Mouse (Mus musculus) kidney, postnatal 0 days (tissue): ENCODE data around the gene Ly6g6d. TPM values are rescaled to one million over a fixed set of nuclear protein-coding genes. Genes with fewer than 3 reads are reported as not detected.

Experiments used
- ATAC-seq: fragments of 200-750 bp; cut with Nextera tagmentation; replicated peaks from 2 replicates; pipeline ENCODE4 v1.8.0; 2017; ENCODE audit warnings: low read depth, moderate number of reproducible peaks, moderate TSS enrichment, moderate library complexity; ENCODE audit not compliant: low FRiP score
- DNase-seq: peaks from one replicate; pipeline ENCODE4 v3.0.0-alpha.2; 2016; ENCODE audit warnings: low spot score
- H3K27ac ChIP-seq: fragments of 300-500 bp; sonication (generic); 2 replicates; pipeline ENCODE4 v1.5.1; 2014; ENCODE audit warnings: mild to moderate bottlenecking
- H3K27me3 ChIP-seq: fragments of 300-500 bp; sonication (generic); 2 replicates; pipeline ENCODE4 v1.6.1; 2014; ENCODE audit warnings: low read length, mixed read lengths; ENCODE audit not compliant: insufficient read depth
- H3K36me3 ChIP-seq: fragments of 300-500 bp; sonication (generic); 2 replicates; pipeline ENCODE4 v1.6.1; 2014; ENCODE audit warnings: low read length, mixed read lengths; ENCODE audit not compliant: insufficient read depth
- H3K4me1 ChIP-seq: fragments of 300-500 bp; sonication (generic); replicated peaks from 2 replicates; pipeline ENCODE4 v1.6.1; 2014; ENCODE audit warnings: antibody characterized with exemption, low read length, mixed read lengths; ENCODE audit not compliant: insufficient read depth
- H3K4me2 ChIP-seq: fragments of 300-500 bp; sonication (generic); 2 replicates; pipeline ENCODE4 v1.6.1; 2014; ENCODE audit warnings: mild to moderate bottlenecking, low read length, moderate library complexity, mixed read lengths
- H3K4me3 ChIP-seq: fragments of 300-500 bp; sonication (generic); replicated peaks from 2 replicates; pipeline ENCODE4 v1.5.1; 2014; ENCODE audit warnings: low read depth, low read length
- H3K9ac ChIP-seq: fragments of 300-500 bp; sonication (generic); 2 replicates; pipeline ENCODE4 v1.6.1; 2014; ENCODE audit warnings: low read depth, low read length
- H3K9me3 ChIP-seq: fragments of 300-500 bp; sonication (generic); replicated peaks from 2 replicates; pipeline ENCODE4 v1.6.1; 2016; ENCODE audit warnings: low read length, inconsistent platforms, mixed read lengths
- CTCF ChIP-seq: IDR thresholded peaks from 2 replicates; pipeline ENCODE4 v1.5.1; 2016; ENCODE audit warnings: antibody characterized with exemption, low read depth, mild to moderate bottlenecking, moderate library complexity
- whole genome bisulfite sequencing: fragments of 180-500 bp; shearing (Covaris S2); extraction: QIAGEN DNeasy Blood & Tissue Kit; methylation state at CpG from one replicate; pipeline ENCODE4 v1.1.7; 2014; 5-methylcytosine and 5-hydroxymethylcytosine counted together
- polyA plus RNA-seq: library from polyadenylated mRNA; unstranded; fragments of >200 nt; fragmentation: Nextera tagmentation; extraction: Ambion mirVana; gene quantifications from 2 replicates; pipeline ENCODE4 v1.2.1, GENCODE M21; 2015

Gene Ly6g6d
- polyA plus RNA-seq, 1 experiment from 2014 or later, result 7.6 TPM

GRCm38 (mm10) chr17:35101161-35101560 is 23.3 kb upstream of the Ly6g6d start:
- Histone ChIP-seq H3K4me2 (no peak overlapping the region), H3K9ac (no peak overlapping the region), H3K9me3 (no peaks in the 10 kb centered on the region), H3K27me3 (no peaks in the 10 kb centered on the region), H3K36me3 (peaks cover 59% of the 10 kb centered on the region), H3K4me1 (peaks cover 11% of the 10 kb centered on the region; the same call in 1 of the 2 replicates), H3K27ac (no peak overlapping the region), H3K4me3 (no peak overlapping the region)
- TF ChIP-seq CTCF, result no peak
- ATAC-seq, result no peak
- DNase-seq, result no peak
- WGBS, result 64% methylated on average over 11 of the region's 11 CpGs

GRCm38 (mm10) chr17:35100196-35100765 is 22.4 kb upstream of the Ly6g6d start:
- Histone ChIP-seq H3K4me2 (no peak overlapping the region), H3K36me3 (peaks cover 61% of the 10 kb centered on the region), H3K4me1 (peaks cover 9% of the 10 kb centered on the region; the same call in 1 of the 2 replicates), H3K9ac (no peak overlapping the region), H3K27ac (peak overlapping the region; percentile 13; the same call in 1 of the 2 replicates), H3K9me3 (no peaks in the 10 kb centered on the region), H3K27me3 (no peaks in the 10 kb centered on the region), H3K4me3 (no peak overlapping the region)
- DNase-seq (peak; percentile 36), ATAC-seq (peak; percentile 47)
- WGBS, result 42% methylated on average over 10 of the region's 10 CpGs
- TF ChIP-seq CTCF, result no peak

GRCm38 (mm10) chr17:35097164-35097655 is 19.3 kb upstream of the Ly6g6d start:
- no peak overlapping the region for H3K9ac ChIP-seq
- peaks cover 9% of the 10 kb centered on the region; the same call in 1 of the 2 replicates for H3K4me1 ChIP-seq
- H3K27me3 ChIP-seq, result no peaks in the 10 kb centered on the region
- ATAC-seq (no peak), DNase-seq (no peak)
- no peak for TF ChIP-seq CTCF
- H3K27ac ChIP-seq, result no peak overlapping the region
- H3K4me3 ChIP-seq, result no peak overlapping the region
- no peak overlapping the region for H3K4me2 ChIP-seq
- WGBS, result 71% methylated on average over 12 of the region's 12 CpGs
- H3K9me3 ChIP-seq, result no peaks in the 10 kb centered on the region
- H3K36me3 ChIP-seq, result peaks cover 70% of the 10 kb centered on the region

DNA sequence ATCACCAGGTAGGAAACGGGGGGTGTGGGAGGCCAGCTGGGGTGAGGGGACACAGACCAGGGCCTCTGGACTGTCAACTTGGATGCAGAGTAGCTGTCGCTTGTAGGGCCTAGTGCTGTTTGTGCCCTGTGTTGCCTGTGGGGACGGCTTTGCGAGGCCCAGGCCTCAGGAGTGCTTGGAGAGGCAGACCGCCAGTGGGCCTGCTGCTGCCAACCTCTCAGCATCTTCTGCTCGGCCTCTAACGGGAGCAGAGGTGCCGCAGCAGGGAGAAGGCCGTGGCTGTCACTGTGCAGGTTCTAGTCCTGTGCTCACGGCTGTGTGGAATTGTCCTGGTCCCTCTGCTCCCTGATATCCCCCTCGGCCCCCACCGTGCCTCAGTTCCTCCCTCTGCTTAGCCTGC is 18.7 kb upstream of the Ly6g6d start:
- H3K36me3 ChIP-seq, result peaks cover 64% of the 10 kb centered on the region
- no peak for TF ChIP-seq CTCF
- H3K4me2 ChIP-seq, result no peak overlapping the region
- DNase-seq (no peak), ATAC-seq (no peak)
- no peaks in the 10 kb centered on the region for H3K27me3 ChIP-seq
- WGBS, result 87% methylated on average over 12 of the region's 12 CpGs
- H3K4me3 ChIP-seq, result no peak overlapping the region
- H3K27ac ChIP-seq, result no peak overlapping the region
- H3K9me3 ChIP-seq, result no peaks in the 10 kb centered on the region
- no peak overlapping the region for H3K9ac ChIP-seq
- peaks cover 9% of the 10 kb centered on the region; the same call in 1 of the 2 replicates for H3K4me1 ChIP-seq

- no peak overlapping the region for H3K4me3 ChIP-seq
- peaks cover 7% of the 10 kb centered on the region; the same call in 1 of the 2 replicates for H3K4me1 ChIP-seq
- peaks cover 48% of the 10 kb centered on the region for H3K36me3 ChIP-seq
- no peaks in the 10 kb centered on the region for H3K9me3 ChIP-seq
- DNase-seq (no peak), ATAC-seq (no peak)
- no peak overlapping the region for H3K27ac ChIP-seq
- no peak for TF ChIP-seq CTCF
- H3K27me3 ChIP-seq, result no peaks in the 10 kb centered on the region
- H3K9ac ChIP-seq, result no peak overlapping the region
- WGBS, result 88% methylated on average over 15 of the region's 15 CpGs
- H3K4me2 ChIP-seq, result no peak overlapping the region
Measured at GRCm38 (mm10) chr17:35094475-35095365, 16.9 kb upstream of the Ly6g6d start.

DNA sequence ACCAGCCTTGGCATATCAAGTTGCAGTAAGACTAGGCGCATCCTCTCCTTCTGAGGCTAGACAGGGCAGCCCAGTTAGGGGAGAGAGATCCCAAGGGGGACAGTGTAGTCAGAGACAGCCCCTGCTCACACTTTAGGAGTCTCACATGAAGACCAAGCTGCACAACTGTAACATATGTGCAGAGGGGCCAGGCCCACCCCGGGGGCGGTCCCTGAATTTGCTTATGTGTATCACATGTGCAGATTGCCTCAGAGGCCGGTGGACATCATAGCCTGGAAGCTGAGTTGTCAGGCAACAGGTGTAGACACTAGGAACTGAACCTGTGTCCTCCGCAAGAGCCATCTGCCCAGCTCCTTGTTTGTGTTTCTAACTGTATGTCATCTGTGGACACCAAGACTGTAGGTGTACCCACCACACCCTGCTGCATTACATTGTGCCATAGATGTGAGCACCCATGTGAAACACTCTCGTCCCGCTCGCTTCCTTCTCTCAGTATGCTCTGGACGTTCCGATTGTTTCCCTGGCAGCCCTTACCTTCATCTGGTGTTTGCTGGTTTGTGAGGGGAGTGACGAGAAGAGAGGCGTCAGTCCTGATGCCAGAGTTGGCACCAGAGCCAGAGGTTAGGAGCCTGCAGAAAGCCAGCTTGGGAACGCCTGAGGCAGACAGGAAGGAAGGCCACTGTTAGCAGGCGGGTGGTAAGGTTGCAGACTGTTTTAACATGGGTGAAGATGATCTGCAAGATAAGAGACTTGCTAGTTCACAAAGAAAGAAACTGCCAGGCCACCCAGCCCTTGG is 14.7 kb upstream of the Ly6g6d start:
- Histone ChIP-seq H3K4me3 (no peak overlapping the region), H3K27me3 (no peaks in the 10 kb centered on the region), H3K4me1 (peaks cover 7% of the 10 kb centered on the region; the same call in 1 of the 2 replicates), H3K9me3 (no peaks in the 10 kb centered on the region), H3K36me3 (peaks cover 29% of the 10 kb centered on the region; the same call in 1 of the 2 replicates), H3K9ac (no peak overlapping the region), H3K27ac (no peak overlapping the region), H3K4me2 (no peak overlapping the region)
- WGBS, result 80% methylated on average over 14 of the region's 14 CpGs
- TF ChIP-seq CTCF, result no peak
- peak; percentile 41 for DNase-seq
- no peak for ATAC-seq
